Mouse (Mus musculus) midbrain, embryonic 15.5 days (tissue): ENCODE data around the gene Gpx4. TPM values are rescaled to one million over a fixed set of nuclear protein-coding genes. Genes with fewer than 3 reads are reported as not detected.

Source experiments
- ATAC-seq: fragments of 200-750 bp; cut with Nextera tagmentation; replicated peaks from 2 replicates; pipeline ENCODE4 v1.8.0; 2017; ENCODE audit warnings: moderate TSS enrichment
- H3K27ac ChIP-seq: fragments of 300-500 bp; sonication (generic); 2 replicates; pipeline ENCODE4 v1.5.1; 2015; ENCODE audit warnings: mild to moderate bottlenecking, inconsistent platforms
- H3K27me3 ChIP-seq: fragments of 300-500 bp; sonication (generic); replicated peaks from 2 replicates; pipeline ENCODE4 v1.6.1; 2015; ENCODE audit warnings: inconsistent platforms
- H3K36me3 ChIP-seq: fragments of 300-500 bp; sonication (generic); replicated peaks from 2 replicates; pipeline ENCODE4 v1.6.1; 2015; ENCODE audit warnings: inconsistent platforms
- H3K4me1 ChIP-seq: fragments of 300-500 bp; sonication (generic); 2 replicates; pipeline ENCODE4 v1.6.1; 2015; ENCODE audit warnings: inconsistent platforms
- H3K4me2 ChIP-seq: fragments of 300-500 bp; sonication (generic); 2 replicates; pipeline ENCODE4 v1.6.1; 2015; ENCODE audit warnings: inconsistent platforms, mild to moderate bottlenecking, moderate library complexity
- H3K4me3 ChIP-seq: fragments of 300-500 bp; sonication (generic); 2 replicates; pipeline ENCODE4 v1.5.1; 2015; ENCODE audit warnings: mild to moderate bottlenecking, inconsistent platforms
- H3K9ac ChIP-seq: fragments of 300-500 bp; sonication (generic); 2 replicates; pipeline ENCODE4 v1.6.1; 2015; ENCODE audit warnings: mild to moderate bottlenecking, inconsistent platforms
- H3K9me3 ChIP-seq: fragments of 300-500 bp; sonication (generic); 2 replicates; pipeline ENCODE4 v1.6.1; 2016; ENCODE audit warnings: inconsistent platforms
- WGBS: fragments of 180-500 bp; shearing (Covaris S2); methylation state at CpG from one replicate; pipeline ENCODE4 v1.1.7; 2015; ENCODE audit warnings: mixed read lengths; 5-methylcytosine and 5-hydroxymethylcytosine counted together
- polyA plus RNA-seq: library from polyadenylated mRNA; unstranded; fragments of >200 nt; fragmentation: Nextera tagmentation; extraction: Ambion mirVana; gene quantifications from 2 replicates; pipeline ENCODE4 v1.2.1, GENCODE M21; 2015

The Gpx4 gene
- polyA plus RNA-seq, 1 experiment from 2014 or later: 522 TPM

DNA sequence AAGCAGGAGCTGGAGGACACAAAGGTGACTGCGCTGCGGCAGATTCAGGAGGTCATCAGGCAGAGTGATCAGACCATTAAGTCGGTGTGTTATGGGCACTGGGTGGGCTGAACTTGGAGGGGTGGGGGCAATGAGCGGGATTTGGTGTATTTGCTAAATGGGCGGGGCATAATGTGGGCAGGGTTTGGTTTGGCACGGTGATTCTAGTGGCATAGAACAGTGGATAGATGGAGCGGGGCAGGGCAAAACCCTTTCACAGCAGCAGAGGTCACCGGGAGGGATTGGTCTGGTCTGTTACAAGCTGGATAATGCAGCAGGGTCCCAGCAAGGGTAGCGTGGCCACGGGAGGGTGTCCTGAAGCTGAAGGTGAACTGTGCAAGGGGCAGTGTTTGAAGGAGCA lies 21.5 kb upstream of the Gpx4 start:
- H3K27me3 ChIP-seq: peaks cover 3% of the 10 kb centered on the region; the same call in 1 of the 2 replicates
- no peak for ATAC-seq
- H3K9ac ChIP-seq: no peak overlapping the region
- no peak overlapping the region for H3K4me3 ChIP-seq
- no peak overlapping the region for H3K27ac ChIP-seq
- H3K4me1 ChIP-seq: no peaks in the 10 kb centered on the region
- H3K9me3 ChIP-seq: no peaks in the 10 kb centered on the region
- H3K36me3 ChIP-seq: no peaks in the 10 kb centered on the region
- H3K4me2 ChIP-seq: no peak overlapping the region
- 76% methylated on average over 10 of the region's 10 CpGs for WGBS

DNA sequence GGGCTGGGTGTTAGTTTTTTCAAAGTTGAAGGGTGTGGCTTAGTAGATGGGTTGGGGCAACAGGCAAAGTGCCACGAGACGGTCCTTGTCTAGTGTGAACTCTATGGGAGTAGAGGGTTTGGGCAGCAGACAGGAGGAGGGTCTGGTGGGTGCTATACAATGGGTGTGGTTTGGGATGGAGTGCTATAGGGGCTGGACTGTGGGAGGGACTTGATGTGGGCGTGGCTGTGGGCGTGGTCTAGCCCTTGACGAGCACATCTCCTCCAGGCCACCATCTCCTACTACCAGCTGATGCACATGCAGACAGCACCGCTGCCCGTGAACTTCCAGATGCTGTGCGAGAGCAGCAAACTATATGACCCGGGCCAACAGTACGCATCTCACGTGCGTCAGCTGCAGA lies 21.1 kb upstream of the Gpx4 start:
- 62% methylated on average over 12 of the region's 12 CpGs for whole genome bisulfite sequencing
- H3K9ac ChIP-seq: no peak overlapping the region
- H3K9me3 ChIP-seq: no peaks in the 10 kb centered on the region
- no peak overlapping the region for H3K4me3 ChIP-seq
- no peak overlapping the region for H3K27ac ChIP-seq
- no peaks in the 10 kb centered on the region for H3K36me3 ChIP-seq
- no peak overlapping the region for H3K4me2 ChIP-seq
- no peak for ATAC-seq
- no peaks in the 10 kb centered on the region for H3K4me1 ChIP-seq
- no peaks in the 10 kb centered on the region for H3K27me3 ChIP-seq

- WGBS: 68% methylated on average over 20 of the region's 20 CpGs
- no peaks in the 10 kb centered on the region for H3K9me3 ChIP-seq
- H3K27ac ChIP-seq: no peak overlapping the region
- H3K36me3 ChIP-seq: no peaks in the 10 kb centered on the region
- 0 out of 2 replicates have a peak, but pooled peaks cover 2% of the 10 kb centered on the region for H3K4me1 ChIP-seq
- no peak overlapping the region for H3K9ac ChIP-seq
- ATAC-seq: no peak
- no peak overlapping the region for H3K4me2 ChIP-seq
- no peaks in the 10 kb centered on the region for H3K27me3 ChIP-seq
- no peak overlapping the region for H3K4me3 ChIP-seq
These were observed 19.1 kb upstream of the Gpx4 start for GRCm38 (mm10) chr10:80027681-80028520.

DNA sequence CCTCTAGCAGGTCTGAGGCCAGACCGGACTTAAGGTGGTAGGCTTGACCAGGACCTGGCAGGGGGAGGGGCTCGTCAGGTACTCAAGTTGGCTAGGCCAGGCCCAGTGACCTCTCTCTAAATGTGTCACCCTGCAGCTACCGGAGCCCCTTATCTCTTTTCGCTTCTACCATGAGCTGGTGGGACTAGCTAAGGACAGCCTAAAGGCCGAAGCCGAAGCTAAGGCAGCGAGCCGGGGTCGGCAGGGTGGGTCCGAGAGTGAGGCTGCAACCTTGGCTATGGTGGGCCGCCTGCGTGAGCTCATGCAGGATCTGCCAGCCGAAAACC lies 18.5 kb upstream of the Gpx4 start:
- H3K4me3 ChIP-seq: no peak overlapping the region
- no peaks in the 10 kb centered on the region for H3K9me3 ChIP-seq
- H3K9ac ChIP-seq: no peak overlapping the region
- H3K27ac ChIP-seq: no peak overlapping the region
- no peak for ATAC-seq
- no peaks in the 10 kb centered on the region for H3K36me3 ChIP-seq
- no peak overlapping the region for H3K4me2 ChIP-seq
- WGBS: 93% methylated on average over 13 of the region's 13 CpGs
- no peaks in the 10 kb centered on the region for H3K27me3 ChIP-seq
- H3K4me1 ChIP-seq: 0 out of 2 replicates have a peak, but pooled peaks cover 2% of the 10 kb centered on the region

GRCm38 (mm10) chr10:80030191-80030590 lies 16.8 kb upstream of the Gpx4 start:
- Histone ChIP-seq H3K9ac (no peak overlapping the region), H3K36me3 (peaks cover 5% of the 10 kb centered on the region; the same call in 1 of the 2 replicates), H3K9me3 (no peaks in the 10 kb centered on the region), H3K27ac (no peak overlapping the region), H3K4me2 (no peak overlapping the region), H3K4me1 (0 out of 2 replicates have a peak, but pooled peaks cover 2% of the 10 kb centered on the region), H3K4me3 (no peak overlapping the region), H3K27me3 (no peaks in the 10 kb centered on the region)
- ATAC-seq: no peak
- 82% methylated on average over 9 of the region's 9 CpGs for WGBS

DNA sequence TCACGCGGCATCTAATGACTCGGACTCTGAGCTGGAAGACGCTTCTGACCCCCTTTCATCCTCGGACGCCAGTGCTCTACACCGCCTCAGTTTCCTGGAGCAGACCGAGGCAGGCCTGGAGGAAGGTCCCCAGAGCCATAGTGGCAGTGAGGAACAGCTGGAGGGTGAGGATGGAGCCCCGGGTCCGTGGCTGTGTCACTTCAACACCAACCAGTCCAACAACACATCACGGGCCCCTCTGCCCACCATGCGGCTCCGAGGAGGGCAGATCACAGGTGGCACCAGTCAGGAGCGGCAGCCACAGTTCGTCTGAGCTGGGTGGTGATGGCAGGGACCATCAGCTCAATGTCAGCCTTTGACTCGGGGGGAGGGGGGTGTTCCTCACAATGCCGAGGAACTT lies 16.2 kb upstream of the Gpx4 start:
- WGBS: 83% methylated on average over 17 of the region's 17 CpGs
- no peak overlapping the region for H3K9ac ChIP-seq
- no peaks in the 10 kb centered on the region for H3K27me3 ChIP-seq
- no peak overlapping the region for H3K4me2 ChIP-seq
- ATAC-seq: no peak
- H3K36me3 ChIP-seq: peaks cover 10% of the 10 kb centered on the region; the same call in 1 of the 2 replicates
- 0 out of 2 replicates have a peak, but pooled peaks cover 2% of the 10 kb centered on the region for H3K4me1 ChIP-seq
- H3K4me3 ChIP-seq: no peak overlapping the region
- no peaks in the 10 kb centered on the region for H3K9me3 ChIP-seq
- no peak overlapping the region for H3K27ac ChIP-seq

DNA sequence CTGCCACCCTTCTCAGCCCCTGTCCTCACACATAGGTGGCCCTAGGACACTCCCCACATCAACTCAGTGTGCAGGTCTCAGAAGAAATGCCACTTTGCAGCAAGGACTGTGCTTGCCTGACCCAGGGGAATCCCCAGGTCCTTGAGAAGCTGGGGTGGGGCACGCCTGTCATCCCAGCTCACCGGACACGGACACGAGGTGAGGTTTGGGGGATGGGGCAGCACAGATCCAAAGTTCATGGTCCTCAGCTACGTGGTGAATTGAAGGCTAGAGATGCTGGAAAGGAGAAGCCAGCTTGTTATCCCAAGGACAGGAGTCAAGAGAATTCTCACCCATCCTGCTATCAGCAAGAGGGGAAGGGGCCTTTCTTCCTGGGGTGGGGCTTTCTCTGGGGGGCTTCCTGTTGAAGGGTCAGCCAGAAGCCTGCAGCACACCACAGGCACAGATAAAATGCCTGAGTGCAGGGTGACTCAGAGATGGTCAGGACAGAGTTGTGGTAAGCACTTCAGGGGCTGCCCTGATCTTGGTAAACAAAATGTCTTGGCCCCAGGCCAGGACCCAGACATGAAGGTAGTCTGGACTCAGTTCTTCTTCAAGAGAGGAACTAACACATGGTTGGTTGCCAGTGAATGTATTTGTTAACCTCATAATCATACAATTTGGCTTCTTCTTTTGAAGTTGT lies 14.0 kb upstream of the Gpx4 start:
- Histone ChIP-seq H3K36me3 (peaks cover 28% of the 10 kb centered on the region), H3K4me1 (peaks cover 5% of the 10 kb centered on the region), H3K27me3 (no peaks in the 10 kb centered on the region), H3K9me3 (no peaks in the 10 kb centered on the region), H3K27ac (no peak overlapping the region), H3K4me2 (no peak overlapping the region), H3K9ac (no peak overlapping the region), H3K4me3 (no peak overlapping the region)
- 68% methylated on average over 5 of the region's 5 CpGs for WGBS
- ATAC-seq: no peak

- 47% methylated on average over 9 of the region's 9 CpGs for WGBS
These were observed 13.2 kb upstream of the Gpx4 start for GRCm38 (mm10) chr10:80033511-80034391.

GRCm38 (mm10) chr10:80035148-80035547 lies 11.8 kb upstream of the Gpx4 start:
- Histone ChIP-seq H3K27me3 (no peaks in the 10 kb centered on the region), H3K9me3 (no peaks in the 10 kb centered on the region), H3K9ac (no peak overlapping the region), H3K27ac (no peak overlapping the region), H3K36me3 (peaks cover 28% of the 10 kb centered on the region), H3K4me3 (no peak overlapping the region), H3K4me2 (no peak overlapping the region), H3K4me1 (peaks cover 20% of the 10 kb centered on the region)
- 65% methylated on average over 8 of the region's 8 CpGs for WGBS
- no peak for ATAC-seq

More at GRCm38 (mm10) chr10:80033511-80034391, 13.2 kb upstream of the Gpx4 start:
- Histone ChIP-seq H3K27ac (no peak overlapping the region), H3K36me3 (peaks cover 28% of the 10 kb centered on the region), H3K9ac (no peak overlapping the region), H3K27me3 (no peaks in the 10 kb centered on the region), H3K9me3 (no peaks in the 10 kb centered on the region), H3K4me3 (no peak overlapping the region), H3K4me1 (peaks cover 13% of the 10 kb centered on the region), H3K4me2 (no peak overlapping the region)
- no peak for ATAC-seq

DNA sequence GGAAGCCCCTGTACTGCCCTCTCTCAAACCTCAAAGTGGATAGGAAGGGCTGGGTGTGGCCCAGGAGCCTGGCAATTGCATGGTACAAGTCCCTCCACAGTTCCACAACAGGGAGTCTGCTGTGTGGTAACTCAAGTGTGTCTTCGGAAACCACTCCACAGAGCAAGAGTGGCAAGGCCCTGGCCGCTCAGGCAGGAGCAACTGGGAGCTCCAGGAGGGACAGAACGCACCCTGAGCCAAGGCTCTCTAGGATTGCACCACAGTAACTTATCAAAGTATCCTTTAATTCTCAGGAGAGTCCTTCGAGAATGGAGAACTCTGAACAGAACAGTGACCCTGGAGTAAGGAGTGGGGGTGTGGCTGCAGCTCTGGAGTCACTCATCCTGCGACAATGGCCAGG lies 11.3 kb upstream of the Gpx4 start:
- no peak overlapping the region for H3K4me3 ChIP-seq
- no peak overlapping the region for H3K27ac ChIP-seq
- H3K4me1 ChIP-seq: peaks cover 20% of the 10 kb centered on the region
- H3K9ac ChIP-seq: no peak overlapping the region
- 92% methylated on average over 5 of the region's 5 CpGs for WGBS
- ATAC-seq: no peak
- H3K9me3 ChIP-seq: no peaks in the 10 kb centered on the region
- H3K4me2 ChIP-seq: no peak overlapping the region
- no peaks in the 10 kb centered on the region for H3K27me3 ChIP-seq
- peaks cover 28% of the 10 kb centered on the region for H3K36me3 ChIP-seq

GRCm38 (mm10) chr10:80036832-80037231 lies 10.1 kb upstream of the Gpx4 start:
- Histone ChIP-seq H3K4me2 (no peak overlapping the region), H3K27me3 (no peaks in the 10 kb centered on the region), H3K4me3 (no peak overlapping the region), H3K9ac (no peak overlapping the region), H3K27ac (no peak overlapping the region), H3K4me1 (peaks cover 20% of the 10 kb centered on the region), H3K36me3 (peaks cover 28% of the 10 kb centered on the region), H3K9me3 (no peaks in the 10 kb centered on the region)
- WGBS: 93% methylated on average over 13 of the region's 13 CpGs
- no peak for ATAC-seq

DNA sequence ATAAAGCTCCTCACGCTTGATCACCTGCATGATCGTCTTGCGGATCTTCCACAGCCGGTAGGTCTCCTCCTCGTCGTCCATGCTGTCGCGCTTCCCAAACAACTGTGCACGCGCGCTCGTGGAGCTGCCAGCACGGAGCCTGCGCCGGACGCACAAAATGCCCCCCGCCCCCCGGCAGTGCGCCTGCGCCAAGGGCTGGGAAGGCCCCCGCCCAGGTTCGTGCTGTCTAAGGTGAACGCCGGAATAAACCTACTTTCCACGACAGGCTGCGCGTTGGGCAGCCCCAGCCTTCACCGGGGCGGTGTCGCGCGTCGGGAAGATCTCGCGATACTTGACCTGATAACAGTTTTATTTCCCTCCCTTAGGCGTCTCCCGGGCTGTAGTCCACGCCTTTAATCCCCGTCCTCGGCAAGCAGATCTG lies 7.4 kb upstream of the Gpx4 start, which contains the start of gene Polr2e:
Polr2e (minus strand) TSS at position 237 of the 421 bp plus-strand sequence.
- H3K27ac ChIP-seq: peak within 1 kb of the TSS; percentile 73
- ATAC-seq: peak; percentile 97
- no peaks in the 10 kb centered on the region for H3K27me3 ChIP-seq
- WGBS: under 1% methylated on average over 40 of the region's 40 CpGs
- H3K36me3 ChIP-seq: peaks cover 26% of the 10 kb centered on the region
- no peaks in the 10 kb centered on the region for H3K9me3 ChIP-seq
- peak within 1 kb of the TSS; percentile 62 for H3K9ac ChIP-seq
- H3K4me3 ChIP-seq: peak within 1 kb of the TSS; percentile 63
- peak within 1 kb of the TSS; percentile 59 for H3K4me2 ChIP-seq
- peaks cover 17% of the 10 kb centered on the region for H3K4me1 ChIP-seq
